Mouse (Mus musculus): ENCODE results near the gene Dydc2.

Gene Dydc2

GRCm38 (mm10) chr14:41000801-41001200, 68.2 kb downstream of the Dydc2 start:
- DNase-seq (ENCODE audit: low read depth, low spot score) = no peak

GRCm38 (mm10) chr14:40999904-41000645, 68.9 kb downstream of the Dydc2 start:
- DNase-seq (ENCODE audit: low read depth, low spot score) = peak; percentile 35

Data from brain, adult 2 months (tissue).